Mouse (Mus musculus) retina, postnatal 1 day (tissue): Measurements from ENCODE around the gene Cyth1.

ENCODE experiments used
- DNase-seq: peaks from one replicate; pipeline ENCODE4 v3.0.0-alpha.2; 2012

Gene Cyth1

GRCm38 (mm10) chr11:118253447-118254158, 5.2 kb upstream of the Cyth1 start:
- no peak for DNase-seq

DNA sequence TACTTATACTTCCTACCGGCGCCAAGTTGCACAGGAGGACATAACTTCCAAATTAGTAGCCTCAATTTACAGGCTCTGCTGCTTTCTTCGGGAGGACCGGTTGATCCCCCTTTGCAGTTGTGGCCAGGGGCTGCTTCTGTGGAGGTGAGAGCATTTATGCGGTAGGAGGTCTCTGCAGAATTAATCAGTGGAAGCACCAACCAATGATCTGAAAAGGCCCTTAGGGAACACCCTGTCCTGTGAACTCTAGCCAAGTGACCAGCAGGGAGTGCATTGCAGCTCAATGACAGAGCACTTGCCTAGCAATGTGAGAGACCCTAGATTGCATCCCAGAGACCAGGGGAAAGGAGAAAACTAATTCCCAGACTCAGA, 606 bp upstream of the Cyth1 start:
- no peak for DNase-seq

DNA sequence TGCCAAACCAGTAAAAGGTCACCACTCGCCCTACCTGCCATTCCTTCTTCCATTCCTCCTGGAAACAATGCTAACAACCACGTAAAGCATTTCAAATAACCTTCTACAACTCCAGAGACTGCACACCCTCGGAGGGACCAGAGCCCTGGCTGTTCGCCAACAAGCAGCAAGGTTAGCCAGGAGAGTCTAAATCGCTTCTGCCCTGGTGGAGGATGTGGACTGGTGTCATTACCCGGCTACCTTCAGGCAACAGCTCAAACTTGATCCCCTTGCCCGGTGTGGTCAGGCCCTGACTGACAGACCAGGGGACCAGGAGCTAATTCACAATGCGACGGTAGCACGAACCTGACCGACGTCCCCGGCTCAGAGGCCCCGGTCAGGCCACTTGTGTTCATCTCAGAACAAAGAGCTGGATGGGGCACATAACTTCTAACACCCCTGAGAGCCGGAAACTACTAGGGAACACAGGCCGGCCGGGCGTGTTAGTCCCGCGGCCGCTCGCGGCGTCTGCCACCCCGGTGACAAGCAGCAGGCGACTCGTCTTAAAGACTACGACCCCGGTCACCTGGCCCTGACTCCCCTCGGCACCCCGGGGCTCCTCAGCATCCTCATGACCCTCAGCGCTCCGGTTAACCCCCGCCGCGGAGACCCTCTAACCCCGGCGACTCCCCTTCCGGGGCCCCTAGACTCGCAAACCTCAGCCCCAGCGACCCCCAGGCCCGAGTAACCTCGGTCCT, 865 bp downstream of the Cyth1 start:
- DNase-seq, result peak; percentile 40

- no peak for DNase-seq
These were observed 1.7 kb downstream of the Cyth1 start for GRCm38 (mm10) chr11:118246724-118247123.

DNA sequence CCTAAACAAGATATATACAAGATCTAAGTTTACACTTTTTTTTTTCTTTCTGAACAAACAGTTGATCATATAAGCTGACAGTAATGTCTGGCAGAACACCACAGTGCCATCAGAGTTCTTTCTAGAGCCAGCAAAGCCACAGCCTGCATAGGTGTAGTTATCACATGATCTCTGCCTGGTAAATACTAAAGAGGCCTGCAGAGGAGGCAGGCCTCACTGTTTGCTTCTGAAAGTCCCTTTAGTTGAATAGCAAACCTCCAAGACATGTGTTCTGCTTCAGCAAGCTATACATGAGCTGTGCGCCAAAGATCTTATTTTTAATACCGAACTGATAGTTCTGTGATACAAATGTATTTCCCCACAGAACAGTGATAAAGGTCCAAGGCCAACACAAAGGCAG, 3.3 kb downstream of the Cyth1 start:
- DNase-seq, result no peak

GRCm38 (mm10) chr11:118243627-118244261, 4.6 kb downstream of the Cyth1 start:
- no peak for DNase-seq

DNA sequence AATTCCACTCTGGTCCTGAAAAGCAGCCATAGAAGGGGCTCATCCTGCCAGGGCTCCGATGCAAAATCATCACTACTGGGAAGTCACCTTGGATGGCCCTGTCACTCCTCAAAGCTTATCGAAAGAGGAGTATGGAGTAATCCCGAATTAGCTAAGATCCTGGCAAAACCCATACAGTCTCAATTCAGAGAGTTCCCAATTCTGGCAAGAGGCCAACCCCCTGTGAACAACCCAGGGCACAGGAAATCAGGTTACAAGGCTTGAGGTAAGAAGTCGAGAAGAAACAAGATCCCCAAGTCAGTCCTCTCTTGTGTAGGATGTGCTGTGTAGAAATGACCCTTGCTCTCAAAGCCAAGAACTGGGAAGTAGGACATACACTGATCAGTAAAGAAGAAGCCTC, 5.9 kb downstream of the Cyth1 start:
- DNase-seq, result no peak

DNA sequence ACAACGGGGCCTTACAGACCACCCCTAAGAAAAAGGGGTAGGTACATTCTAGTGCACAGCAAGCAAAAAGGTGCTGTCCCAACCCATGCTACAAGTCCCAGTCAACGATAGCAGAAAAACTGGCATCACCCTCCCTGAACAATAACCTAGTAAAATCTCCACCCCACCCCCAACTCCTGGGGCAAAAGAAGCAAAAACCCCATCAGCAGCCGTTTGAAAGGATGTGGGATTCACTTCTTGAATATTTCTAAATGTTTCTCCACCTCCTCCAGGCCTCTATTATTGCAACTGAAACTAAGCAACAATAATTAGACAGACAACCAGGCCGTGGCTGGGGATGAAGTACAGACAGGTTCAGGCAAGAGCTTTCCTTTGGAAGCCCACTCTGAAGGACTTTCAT, 8.0 kb downstream of the Cyth1 start:
- no peak for DNase-seq

DNA sequence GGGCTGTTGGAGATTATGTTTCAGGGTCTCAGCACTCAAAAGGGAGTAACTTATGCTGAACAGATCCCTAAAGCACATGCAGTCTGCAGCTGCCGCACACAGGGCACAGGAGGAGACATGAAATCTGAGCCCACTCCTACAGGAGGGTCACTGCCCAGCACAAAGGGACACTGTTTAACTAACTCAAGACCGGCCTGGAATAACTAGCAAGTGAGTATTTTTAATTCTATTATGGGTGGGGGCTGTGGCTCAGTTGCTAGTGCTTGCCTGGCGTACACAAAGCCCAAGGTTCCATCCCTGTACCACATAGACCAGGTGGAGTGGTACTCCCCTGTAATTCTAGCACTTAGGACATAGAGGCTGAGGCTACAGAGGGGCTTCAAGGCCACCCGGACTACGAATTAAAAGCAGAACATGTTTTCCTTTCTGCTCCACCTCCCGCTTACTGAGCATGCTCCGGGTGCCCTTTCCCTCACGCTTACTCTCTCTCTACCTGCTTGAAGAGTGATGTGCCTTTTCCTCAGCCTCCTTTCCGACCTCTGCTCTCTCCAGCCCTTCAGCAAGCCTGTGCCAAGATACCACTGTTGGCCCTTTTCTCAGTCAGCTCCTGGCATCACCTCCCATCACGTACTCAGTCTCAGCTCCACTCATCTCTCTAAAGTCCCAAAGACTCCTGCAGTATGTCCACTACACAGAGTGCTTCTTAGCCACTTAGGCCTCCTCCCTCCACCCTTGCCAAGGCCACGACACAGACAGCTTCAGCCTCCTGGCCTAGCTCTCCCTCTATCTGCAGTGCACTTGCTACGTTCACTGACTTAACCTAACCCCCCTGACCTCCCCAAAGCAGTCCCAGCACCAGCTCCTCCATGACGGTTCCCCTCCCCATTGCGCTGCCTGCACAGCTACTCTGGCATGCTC, 8.9 kb downstream of the Cyth1 start:
- DNase-seq, result peak; percentile 53

- no peak for DNase-seq
These were observed 11.7 kb downstream of the Cyth1 start for GRCm38 (mm10) chr11:118236520-118237190.

GRCm38 (mm10) chr11:118234929-118235328, 13.5 kb downstream of the Cyth1 start:
- DNase-seq, result no peak

- DNase-seq, result no peak
These were observed 13.9 kb downstream of the Cyth1 start for GRCm38 (mm10) chr11:118234500-118234899.

DNA sequence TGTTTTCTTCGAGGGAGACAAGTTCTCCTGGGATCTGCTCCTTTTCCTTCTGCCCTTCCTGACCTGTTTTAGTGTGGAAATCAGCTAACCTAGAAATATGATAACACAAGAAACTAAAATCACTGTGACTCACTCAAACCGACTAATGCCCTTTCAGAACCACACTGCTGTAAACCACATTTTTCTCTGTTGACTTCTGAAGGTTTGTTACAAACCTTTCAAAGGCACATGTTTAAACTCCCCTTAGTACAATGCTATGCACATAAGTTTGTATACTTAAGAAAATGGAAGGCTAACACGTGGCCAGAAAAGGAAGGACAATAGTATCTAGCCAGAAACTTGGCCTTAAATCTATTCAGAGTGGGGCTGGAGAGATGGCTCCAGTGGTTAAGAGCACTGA, 14.5 kb downstream of the Cyth1 start:
- no peak for DNase-seq

GRCm38 (mm10) chr11:118232314-118232831, 16.0 kb downstream of the Cyth1 start:
- peak; percentile 49 for DNase-seq

DNA sequence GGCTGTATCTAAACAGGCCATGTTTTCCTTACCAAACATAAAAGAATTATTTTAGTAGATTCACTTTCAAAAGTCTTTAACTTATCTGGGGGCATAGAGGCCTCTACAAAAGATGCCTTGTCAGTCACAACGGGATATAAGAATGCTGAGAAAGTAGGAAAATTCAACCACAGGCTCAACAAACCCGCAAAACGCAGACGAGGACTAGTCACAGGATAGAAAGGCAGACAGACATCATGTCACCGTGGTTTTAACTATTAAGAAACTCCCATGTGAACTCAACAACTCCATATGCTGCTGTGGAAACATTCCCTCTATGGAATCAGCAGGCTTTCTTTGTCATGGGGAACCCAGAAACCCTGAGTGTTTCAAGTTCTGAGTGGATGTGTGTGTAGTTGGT, 18.5 kb downstream of the Cyth1 start:
- DNase-seq, result no peak

GRCm38 (mm10) chr11:118227650-118228049, 20.7 kb downstream of the Cyth1 start:
- no peak for DNase-seq

DNA sequence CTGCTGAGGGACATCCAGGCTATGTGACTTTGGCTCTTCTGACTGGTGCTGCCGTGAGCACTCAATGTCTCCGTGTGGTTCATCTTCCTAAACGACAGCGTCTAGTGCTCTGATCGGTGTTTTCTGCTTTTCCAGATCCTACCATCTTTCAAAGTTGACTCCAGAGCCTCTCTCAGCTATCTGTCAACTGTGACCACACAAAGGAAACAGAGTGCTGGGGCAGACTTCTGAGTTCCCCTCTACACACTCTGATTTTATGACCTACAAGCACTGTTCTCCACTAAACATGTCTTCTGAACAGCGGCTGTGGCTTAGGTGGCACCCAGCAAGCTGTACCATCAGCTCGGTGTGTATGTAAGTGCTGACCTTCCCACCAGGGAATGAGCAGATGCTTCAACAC, 21.5 kb downstream of the Cyth1 start:
- no peak for DNase-seq

GRCm38 (mm10) chr11:118225862-118226261, 22.5 kb downstream of the Cyth1 start:
- DNase-seq, result no peak

DNA sequence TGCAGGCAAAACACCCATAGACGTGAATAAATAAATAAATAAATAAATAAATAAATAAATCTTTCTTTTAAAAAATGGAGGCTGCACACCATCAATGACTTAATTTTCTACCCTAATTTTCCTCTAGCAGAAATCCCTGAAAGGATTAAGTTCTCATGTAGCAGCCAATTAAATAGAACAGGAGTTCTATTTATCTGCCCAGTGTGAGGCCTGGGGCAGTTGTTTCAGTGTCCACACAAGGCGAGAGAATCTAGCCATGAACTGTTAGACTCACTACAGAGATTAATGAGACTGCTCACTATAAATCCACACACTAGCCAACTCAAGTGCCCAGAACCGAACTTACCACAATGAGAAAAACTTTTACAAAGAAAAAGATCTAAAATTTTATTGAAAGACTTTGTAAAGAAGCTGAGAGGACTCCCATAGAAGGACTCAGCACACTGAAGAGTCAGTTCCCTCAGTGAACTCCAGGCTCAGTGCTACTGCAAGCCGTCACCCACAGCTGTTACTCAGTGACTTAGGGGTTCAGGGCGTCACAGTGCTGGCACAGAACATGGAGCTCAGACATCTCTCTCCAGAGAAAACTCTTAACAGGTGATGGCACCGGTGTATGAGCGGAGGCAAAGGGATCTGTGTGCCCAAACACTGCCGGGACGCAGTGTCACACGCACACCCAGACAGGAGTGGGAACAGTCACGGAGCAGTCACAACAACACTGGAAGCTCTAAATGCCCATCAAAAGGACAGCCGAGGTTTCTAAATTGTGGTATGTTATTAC, 23.1 kb downstream of the Cyth1 start:
- no peak for DNase-seq

DNA sequence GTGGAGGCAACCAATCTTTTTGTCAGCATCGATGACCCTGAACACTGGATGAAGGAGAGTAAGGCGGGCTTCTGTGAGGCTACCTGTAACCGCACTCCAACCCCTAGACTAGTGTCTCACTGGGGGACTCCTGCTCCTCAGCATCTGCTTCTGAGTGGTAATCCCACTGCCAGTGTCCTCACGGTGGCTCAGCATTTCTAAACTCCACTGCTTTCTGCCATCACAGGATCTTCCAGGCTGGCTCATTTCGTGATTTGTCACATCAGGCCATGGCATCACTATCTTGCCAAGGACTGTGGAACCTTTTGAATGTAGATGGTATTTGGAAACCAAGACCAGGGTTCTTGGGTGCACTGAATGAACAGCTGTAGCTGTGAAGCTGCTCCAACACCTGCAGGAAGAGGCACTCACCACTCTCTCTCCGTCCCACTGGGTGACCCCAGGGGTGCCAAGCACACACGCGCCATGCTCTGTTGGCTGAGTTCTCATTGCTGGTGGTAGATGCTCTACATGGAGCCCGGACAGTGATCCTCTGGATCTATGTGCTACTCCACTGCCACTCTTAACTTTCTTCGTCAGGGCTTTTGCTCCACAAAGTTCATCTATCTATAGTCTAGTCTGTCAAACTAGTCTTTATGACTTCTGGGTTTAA, 24.9 kb downstream of the Cyth1 start:
- no peak for DNase-seq

DNA sequence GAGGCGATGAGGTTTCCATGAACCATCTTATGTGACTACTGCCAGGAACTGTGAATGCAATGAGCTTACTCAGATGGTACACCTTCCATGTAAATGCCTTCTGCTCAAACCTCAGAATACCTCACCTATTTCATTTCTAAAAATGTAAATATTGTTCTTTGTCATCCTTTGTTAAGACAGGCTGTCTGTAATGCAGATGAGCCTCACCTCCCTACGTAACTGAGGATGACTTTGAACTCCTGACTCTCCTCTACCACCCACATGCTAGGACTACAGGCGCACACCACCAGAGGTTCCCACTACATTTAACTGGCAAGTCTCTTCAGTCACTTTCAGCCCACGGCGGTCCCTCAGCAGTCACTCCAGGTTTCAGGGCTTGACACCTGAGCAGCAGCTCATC, 25.5 kb downstream of the Cyth1 start:
- no peak for DNase-seq
